Mouse (Mus musculus): ENCODE measurements around the gene Tceal6.
"Not testable (repeated sequence)": the region's sequence is repeated elsewhere in the genome, so short reads cannot be mapped to it uniquely, and the experiment has no call there.

DNA sequence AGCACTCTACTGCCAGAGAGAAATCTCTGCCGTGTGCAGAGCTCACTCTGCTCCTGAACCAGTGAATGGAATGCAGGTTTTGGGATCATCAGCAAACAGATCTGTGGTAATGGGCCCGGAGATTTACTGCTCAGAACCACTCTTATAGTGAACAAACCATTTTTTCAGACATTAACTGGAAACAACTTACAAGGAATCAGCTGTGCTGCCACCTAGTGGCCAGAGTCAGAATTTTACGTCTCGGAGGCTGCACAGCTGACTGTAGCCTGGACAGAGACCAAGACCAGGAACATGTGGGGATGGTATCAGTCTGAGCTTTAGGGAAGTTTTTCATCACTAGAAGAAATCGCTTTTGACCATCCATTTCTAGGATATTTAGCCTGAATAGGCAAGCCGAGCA lies 20.6 kb downstream of the Tceal6 start:
- not testable (repeated sequence) for TF ChIP-seq POLR2A (IDR thresholded peaks at IDR 0.05; ENCODE audit: borderline replicate concordance, insufficient read depth, low read length); CTCF (IDR thresholded peaks at IDR 0.05; ENCODE audit: borderline replicate concordance, insufficient read depth, low read depth, low read length)

Data from cerebellum, adult 2 months (tissue).